Mouse (Mus musculus): ENCODE measurements around the gene Lyve1. TPM values are rescaled to one million over a fixed set of nuclear protein-coding genes. Genes with fewer than 3 reads are reported as not detected.

The Lyve1 gene
- polyA plus RNA-seq, 1 experiment from 2014 or later, result 6.7 TPM

GRCm38 (mm10) chr7:110809585-110810557 lies 53.2 kb downstream of the Lyve1 start:
- Histone ChIP-seq H3K4me3 (ENCODE audit: low read depth, low read length) (no peak overlapping the region), H3K36me3 (ENCODE audit: control insufficient read depth, insufficient read depth, low read length) (peaks cover 10% of the 10 kb centered on the region; the same call in 1 of the 2 replicates), H3K9ac (ENCODE audit: low read length) (no peak overlapping the region), H3K4me1 (ENCODE audit: control insufficient read depth, insufficient read depth, low read length) (no peaks in the 10 kb centered on the region), H3K27me3 (replicated peaks; ENCODE audit: control insufficient read depth, insufficient read depth, low read length) (no peaks in the 10 kb centered on the region), H3K27ac (ENCODE audit: low read depth, low read length) (no peak overlapping the region), H3K9me3 (replicated peaks; ENCODE audit: control insufficient read depth, low read length) (no peaks in the 10 kb centered on the region), H3K4me2 (ENCODE audit: low read length) (no peak overlapping the region)
- ATAC-seq, result no peak
- no peak for DNase-seq (ENCODE audit: low spot score)
- WGBS, result 83% methylated on average over 18 of the region's 18 CpGs

GRCm38 (mm10) chr7:110808962-110809361 lies 54.1 kb downstream of the Lyve1 start:
- WGBS, result 68% methylated on average over 3 of the region's 3 CpGs

GRCm38 (mm10) chr7:110807460-110808030 lies 55.5 kb downstream of the Lyve1 start:
- DNase-seq (ENCODE audit: low spot score), result no peak
- 89% methylated on average over 13 of the region's 13 CpGs for WGBS
- Histone ChIP-seq H3K27me3 (replicated peaks; ENCODE audit: control insufficient read depth, insufficient read depth, low read length) (no peaks in the 10 kb centered on the region), H3K9ac (ENCODE audit: low read length) (no peak overlapping the region), H3K27ac (ENCODE audit: low read depth, low read length) (no peak overlapping the region), H3K4me1 (ENCODE audit: control insufficient read depth, insufficient read depth, low read length) (no peaks in the 10 kb centered on the region), H3K36me3 (ENCODE audit: control insufficient read depth, insufficient read depth, low read length) (peaks cover 4% of the 10 kb centered on the region; the same call in 1 of the 2 replicates), H3K9me3 (replicated peaks; ENCODE audit: control insufficient read depth, low read length) (no peaks in the 10 kb centered on the region), H3K4me2 (ENCODE audit: low read length) (no peak overlapping the region), H3K4me3 (ENCODE audit: low read depth, low read length) (no peak overlapping the region)
- ATAC-seq, result no peak

More at GRCm38 (mm10) chr7:110808962-110809361, 54.1 kb downstream of the Lyve1 start:
- H3K9me3 ChIP-seq (replicated peaks; ENCODE audit: control insufficient read depth, low read length), result no peaks in the 10 kb centered on the region
- DNase-seq (ENCODE audit: low spot score), result no peak
- no peak for ATAC-seq
- H3K4me1 ChIP-seq (ENCODE audit: control insufficient read depth, insufficient read depth, low read length), result no peaks in the 10 kb centered on the region
- H3K4me3 ChIP-seq (ENCODE audit: low read depth, low read length), result no peak overlapping the region
- no peak overlapping the region for H3K4me2 ChIP-seq (ENCODE audit: low read length)
- no peaks in the 10 kb centered on the region for H3K27me3 ChIP-seq (replicated peaks; ENCODE audit: control insufficient read depth, insufficient read depth, low read length)
- H3K27ac ChIP-seq (ENCODE audit: low read depth, low read length), result no peak overlapping the region
- H3K36me3 ChIP-seq (ENCODE audit: control insufficient read depth, insufficient read depth, low read length), result peaks cover 10% of the 10 kb centered on the region; the same call in 1 of the 2 replicates
- H3K9ac ChIP-seq (ENCODE audit: low read length), result no peak overlapping the region

GRCm38 (mm10) chr7:110804266-110804665 lies 58.8 kb downstream of the Lyve1 start:
- DNase-seq (ENCODE audit: low spot score), result peak; percentile 24
- Histone ChIP-seq H3K27ac (ENCODE audit: low read depth, low read length) (no peak overlapping the region), H3K4me2 (ENCODE audit: low read length) (no peak overlapping the region), H3K27me3 (replicated peaks; ENCODE audit: control insufficient read depth, insufficient read depth, low read length) (no peaks in the 10 kb centered on the region), H3K9ac (ENCODE audit: low read length) (no peak overlapping the region), H3K36me3 (ENCODE audit: control insufficient read depth, insufficient read depth, low read length) (no peaks in the 10 kb centered on the region), H3K9me3 (replicated peaks; ENCODE audit: control insufficient read depth, low read length) (no peaks in the 10 kb centered on the region), H3K4me1 (ENCODE audit: control insufficient read depth, insufficient read depth, low read length) (no peaks in the 10 kb centered on the region), H3K4me3 (ENCODE audit: low read depth, low read length) (no peak overlapping the region)
- no peak for ATAC-seq
- 54% methylated on average over 3 of the region's 3 CpGs for WGBS

- Histone ChIP-seq H3K9ac (ENCODE audit: low read length) (no peak overlapping the region), H3K9me3 (replicated peaks; ENCODE audit: control insufficient read depth, low read length) (no peaks in the 10 kb centered on the region), H3K27ac (ENCODE audit: low read depth, low read length) (no peak overlapping the region), H3K4me3 (ENCODE audit: low read depth, low read length) (no peak overlapping the region), H3K36me3 (ENCODE audit: control insufficient read depth, insufficient read depth, low read length) (no peaks in the 10 kb centered on the region), H3K4me1 (ENCODE audit: control insufficient read depth, insufficient read depth, low read length) (no peaks in the 10 kb centered on the region), H3K27me3 (replicated peaks; ENCODE audit: control insufficient read depth, insufficient read depth, low read length) (no peaks in the 10 kb centered on the region), H3K4me2 (ENCODE audit: low read length) (no peak overlapping the region)
- 96% methylated on average over 10 of the region's 10 CpGs for WGBS
- DNase-seq (ENCODE audit: low spot score) (no peak), ATAC-seq (no peak)
Measured at GRCm38 (mm10) chr7:110803131-110803530, 59.9 kb downstream of the Lyve1 start.

GRCm38 (mm10) chr7:110801028-110801427 lies 62.0 kb downstream of the Lyve1 start:
- DNase-seq (ENCODE audit: low spot score), result peak; percentile 92
- Histone ChIP-seq H3K9ac (ENCODE audit: low read length) (no peak overlapping the region), H3K36me3 (ENCODE audit: control insufficient read depth, insufficient read depth, low read length) (no peaks in the 10 kb centered on the region), H3K4me1 (ENCODE audit: control insufficient read depth, insufficient read depth, low read length) (no peaks in the 10 kb centered on the region), H3K4me3 (ENCODE audit: low read depth, low read length) (no peak overlapping the region), H3K27ac (ENCODE audit: low read depth, low read length) (no peak overlapping the region), H3K9me3 (replicated peaks; ENCODE audit: control insufficient read depth, low read length) (no peaks in the 10 kb centered on the region), H3K27me3 (replicated peaks; ENCODE audit: control insufficient read depth, insufficient read depth, low read length) (no peaks in the 10 kb centered on the region), H3K4me2 (ENCODE audit: low read length) (no peak overlapping the region)
- under 1% methylated on average over 4 of the region's 4 CpGs for WGBS
- ATAC-seq, result peak; percentile 63; the same call in 1 of the 2 replicates

Small RNA genes lying within 50 kb of the gene (microRNA-seq; reads per million reads assigned to microRNA genes)
- not detected for gene Gm47282

Other genes starting within 250 kb of the Lyve1 start
- gene Sbf2, start 248.3 kb downstream of the Lyve1 start, polyA plus RNA-seq (2014; fragmentation: Nextera tagmentation; extraction: Ambion mirVana), result 44.0 and 60.8 TPM in 2 replicates
- gene Adm, start 235.6 kb downstream of the Lyve1 start, polyA plus RNA-seq (2014; fragmentation: Nextera tagmentation; extraction: Ambion mirVana), result 1.6 and 1.8 TPM in 2 replicates
- gene Ampd3, start 95.0 kb downstream of the Lyve1 start, polyA plus RNA-seq (2014; fragmentation: Nextera tagmentation; extraction: Ambion mirVana), result 3.6 and 4.9 TPM in 2 replicates
- gene Rnf141, start 18.8 kb downstream of the Lyve1 start, polyA plus RNA-seq (2014; fragmentation: Nextera tagmentation; extraction: Ambion mirVana), result 36.8 and 38.0 TPM in 2 replicates
- gene Mrvi1, start 119.2 kb upstream of the Lyve1 start, polyA plus RNA-seq (2014; fragmentation: Nextera tagmentation; extraction: Ambion mirVana), result 0.58 and 1.3 TPM in 2 replicates
- gene Ctr9, start 165.7 kb upstream of the Lyve1 start, polyA plus RNA-seq (2014; fragmentation: Nextera tagmentation; extraction: Ambion mirVana), result 62.0 and 71.0 TPM in 2 replicates
- gene Eif4g2, start 219.8 kb upstream of the Lyve1 start, polyA plus RNA-seq (2014; fragmentation: Nextera tagmentation; extraction: Ambion mirVana), result 1,462 and 1,469 TPM in 2 replicates